12 mouse cellular contexts compared by ENCODE assay signal in the genomic region with DNA sequence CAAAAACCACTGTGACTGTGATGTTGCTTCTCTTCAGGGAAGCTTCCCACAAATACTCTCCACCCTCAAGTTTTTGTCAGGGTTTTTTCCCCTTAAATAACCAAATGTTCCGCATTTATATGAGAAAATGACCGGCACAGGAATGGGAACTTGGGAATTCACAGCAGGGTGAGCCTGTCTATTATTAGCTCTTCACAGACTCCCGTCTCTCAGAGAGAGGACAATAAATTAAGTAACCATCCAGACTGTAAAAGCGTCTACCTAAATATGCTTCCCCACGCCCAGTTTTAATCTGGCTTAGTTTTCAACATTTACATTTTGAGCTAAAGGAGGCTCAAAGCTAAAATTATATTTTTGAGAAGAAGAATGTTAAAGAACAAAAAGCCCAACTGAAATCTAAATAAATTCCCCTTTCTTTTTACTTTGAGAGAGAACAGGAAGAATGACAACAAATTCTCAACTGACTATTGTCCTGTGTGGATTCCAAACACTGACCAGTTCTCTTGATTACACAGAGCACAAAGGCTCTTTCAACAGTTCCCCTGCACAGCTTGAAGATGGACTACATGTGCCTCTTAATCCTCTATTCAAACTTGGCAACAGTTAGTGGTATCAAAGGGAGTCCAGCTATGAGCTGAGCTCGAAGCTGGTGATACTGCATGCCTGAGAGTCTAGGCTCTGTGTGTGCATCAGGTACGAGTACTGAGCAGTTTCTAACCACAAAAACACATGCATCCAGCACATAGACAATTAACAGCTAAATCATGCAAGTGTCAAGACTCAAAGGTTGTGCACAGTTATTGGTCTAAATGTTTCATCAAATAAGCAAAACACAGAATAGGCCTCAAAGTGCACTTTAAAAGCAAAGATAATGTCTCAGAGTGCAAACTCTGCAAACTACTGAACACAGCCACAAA.
DNase-seq lines count a peak whose midpoint lies in the region; ATAC-seq and TF ChIP-seq lines count a peak whose summit lies in the region.
"Had no signal": no experiment of that assay in that cellular context is flagged by ENCODE, and none has a peak within 500 bp of the region (broad histone marks: within the 10 kb centered on the region; RNA-seq: fewer than 3 reads in every experiment).

No protein-coding gene starts in this region.

- no peaks in the 10 kb centered on the region for H3K36me3 ChIP-seq in embryonic facial prominence, embryonic 11.5 days (replicated peaks; ENCODE audit: control insufficient read depth, insufficient read depth, low read depth, low read length)
- H3K36me3 ChIP-seq in hindbrain, embryonic 11.5 days (ENCODE audit: control insufficient read depth, insufficient read depth, low read length), result no peaks in the 10 kb centered on the region
- no peaks in the 10 kb centered on the region for H3K36me3 ChIP-seq in neural tube, embryonic 12.5 days
- H3K36me3 ChIP-seq: intestine, embryonic 15.5 days had no signal

- DNase-seq in layer of hippocampus, adult 2 months (ENCODE audit: low spot score in 2 of 2), result no peak
- no peak for DNase-seq in layer of hippocampus, adult 11-12 months (ENCODE audit: low spot score)
- DNase-seq in embryonic facial prominence, embryonic 11.5 days (ENCODE audit: low spot score), result peak; percentile 31
- DNase-seq in hindbrain, embryonic 11.5 days (ENCODE audit: low spot score), result peak; percentile 32
- DNase-seq in thymus, postnatal 10 days (ENCODE audit: low spot score in 2 of 2), result no peak
- no peak for DNase-seq in adrenal gland, adult 2 months
- no peak for DNase-seq in frontal cortex, postnatal 10 days (ENCODE audit: low spot score in 2 of 2)
- DNase-seq: thymus, postnatal 14 days had no signal

- H3K4me1 ChIP-seq in embryonic facial prominence, embryonic 11.5 days (ENCODE audit: control insufficient read depth, insufficient read depth, low read length), result no peaks in the 10 kb centered on the region
- H3K4me1 ChIP-seq in hindbrain, embryonic 11.5 days (replicated peaks; ENCODE audit: control insufficient read depth, insufficient read depth, low read length), result no peaks in the 10 kb centered on the region
- H3K4me1 ChIP-seq in neural tube, embryonic 12.5 days, result peaks cover 22% of the 10 kb centered on the region
- H3K4me1 ChIP-seq: liver, embryonic 15.5 days had no signal

- no peaks in the 10 kb centered on the region for H3K27me3 ChIP-seq in embryonic facial prominence, embryonic 11.5 days (ENCODE audit: control insufficient read depth, insufficient read depth, low read length)
- H3K27me3 ChIP-seq in hindbrain, embryonic 11.5 days (ENCODE audit: control insufficient read depth, insufficient read depth, low read length), result no peaks in the 10 kb centered on the region
- H3K27me3 ChIP-seq in neural tube, embryonic 12.5 days (replicated peaks), result no peaks in the 10 kb centered on the region
- H3K27me3 ChIP-seq: intestine, embryonic 15.5 days; liver, embryonic 15.5 days had no signal

- 25% methylated on average over 7 of the region's 7 CpGs for WGBS in embryonic facial prominence, embryonic 11.5 days
- WGBS in hindbrain, embryonic 11.5 days, result 20% methylated on average over 7 of the region's 7 CpGs
- WGBS in neural tube, embryonic 12.5 days, result 4% methylated on average over 7 of the region's 7 CpGs

- peak overlapping the region; percentile 64 for H3K27ac ChIP-seq in layer of hippocampus, adult 2 months
- H3K27ac ChIP-seq in embryonic facial prominence, embryonic 11.5 days (replicated peaks; ENCODE audit: low read depth, low read length), result no peak overlapping the region
- H3K27ac ChIP-seq in hindbrain, embryonic 11.5 days (ENCODE audit: low read depth, low read length), result peak overlapping the region; percentile 31
- H3K27ac ChIP-seq in neural tube, embryonic 12.5 days, result 0 out of 2 replicates have a peak overlapping the region, but pooled peaks have one; percentile 4
- H3K27ac ChIP-seq: intestine, embryonic 15.5 days; liver, embryonic 15.5 days had no signal

- no peak overlapping the region for H3K4me3 ChIP-seq in layer of hippocampus, adult 2 months
- no peak overlapping the region for H3K4me3 ChIP-seq in embryonic facial prominence, embryonic 11.5 days (ENCODE audit: low read depth, low read length)
- H3K4me3 ChIP-seq in hindbrain, embryonic 11.5 days (ENCODE audit: low read depth, low read length), result no peak overlapping the region
- H3K4me3 ChIP-seq in neural tube, embryonic 12.5 days, result no peak overlapping the region
- H3K4me3 ChIP-seq: intestine, embryonic 15.5 days; liver, embryonic 15.5 days had no signal

- no peak for ATAC-seq in embryonic facial prominence, embryonic 11.5 days (replicated peaks; ENCODE audit: insufficient number of reproducible peaks, low FRiP score, low TSS enrichment, low read depth)
- ATAC-seq in hindbrain, embryonic 11.5 days (ENCODE audit: low FRiP score), result peak; percentile 69
- ATAC-seq in neural tube, embryonic 12.5 days (ENCODE audit: low FRiP score, low read depth), result peak; percentile 87
- ATAC-seq: activated CD4-positive, CD25-positive, alpha-beta regulatory T cell, adult 4 months; intestine, embryonic 15.5 days had no signal

- no peak overlapping the region for H3K9ac ChIP-seq in embryonic facial prominence, embryonic 11.5 days (replicated peaks; ENCODE audit: low read length)
- H3K9ac ChIP-seq in hindbrain, embryonic 11.5 days (ENCODE audit: low read depth, low read length), result no peak overlapping the region
- H3K9ac ChIP-seq in neural tube, embryonic 12.5 days, result no peak overlapping the region
- H3K9ac ChIP-seq: intestine, embryonic 15.5 days; liver, embryonic 15.5 days had no signal

- no peak for TF ChIP-seq CTCF in layer of hippocampus, adult 2 months (conservative IDR thresholded peaks at IDR 0.05)

- no peak overlapping the region for H3K4me2 ChIP-seq in embryonic facial prominence, embryonic 11.5 days (ENCODE audit: low read depth, low read length)
- H3K4me2 ChIP-seq in hindbrain, embryonic 11.5 days (replicated peaks; ENCODE audit: low read depth, low read length), result no peak overlapping the region
- H3K4me2 ChIP-seq in neural tube, embryonic 12.5 days (replicated peaks), result peak overlapping the region; percentile 27; the same call in 1 of the 2 replicates
- H3K4me2 ChIP-seq: intestine, embryonic 15.5 days; liver, embryonic 15.5 days had no signal

- H3K9me3 ChIP-seq in embryonic facial prominence, embryonic 11.5 days (replicated peaks; ENCODE audit: control insufficient read depth, low read length), result no peaks in the 10 kb centered on the region
- H3K9me3 ChIP-seq in hindbrain, embryonic 11.5 days (ENCODE audit: control insufficient read depth, low read length), result no peaks in the 10 kb centered on the region
- H3K9me3 ChIP-seq in neural tube, embryonic 12.5 days, result no peaks in the 10 kb centered on the region
- H3K9me3 ChIP-seq: intestine, embryonic 15.5 days; liver, embryonic 15.5 days had no signal

Comparison
In these comparisons a context has a peak if more than half of its experiments do, and no peak if none do; other contexts are left out.
1. DNase-seq: peak in embryonic facial prominence, embryonic 11.5 days (single experiment) and hindbrain, embryonic 11.5 days (single experiment); none in layer of hippocampus, adult 2 months (0 of 2), layer of hippocampus, adult 11-12 months (single experiment), thymus, postnatal 10 days (0 of 2), adrenal gland, adult 2 months (single experiment) and frontal cortex, postnatal 10 days (0 of 2).